Mouse (Mus musculus): ENCODE results near the gene Grid1. TPM values are rescaled to one million over a fixed set of nuclear protein-coding genes. Genes with fewer than 3 reads are reported as not detected.

Gene Grid1
- polyA plus RNA-seq, 1 experiment from 2014 or later = 1.5 TPM

GRCm38 (mm10) chr14:35198899-35199298 is 379.0 kb downstream of the Grid1 start:
- no peaks in the 10 kb centered on the region for H3K36me3 ChIP-seq (replicated peaks)
- no peaks in the 10 kb centered on the region for H3K27me3 ChIP-seq
- 76% methylated on average over 6 of the region's 6 CpGs for WGBS
- H3K4me3 ChIP-seq (replicated peaks) = no peak overlapping the region
- H3K4me2 ChIP-seq = no peak overlapping the region
- ATAC-seq (ENCODE audit: low FRiP score) = no peak
- H3K9ac ChIP-seq = no peak overlapping the region
- no peak overlapping the region for H3K27ac ChIP-seq
- no peaks in the 10 kb centered on the region for H3K9me3 ChIP-seq
- H3K4me1 ChIP-seq = no peaks in the 10 kb centered on the region

GRCm38 (mm10) chr14:35209444-35209843 is 389.5 kb downstream of the Grid1 start:
- Histone ChIP-seq H3K27me3 (no peaks in the 10 kb centered on the region), H3K4me3 (replicated peaks) (no peak overlapping the region), H3K9ac (no peak overlapping the region), H3K27ac (no peak overlapping the region), H3K36me3 (replicated peaks) (no peaks in the 10 kb centered on the region), H3K4me1 (no peaks in the 10 kb centered on the region), H3K4me2 (no peak overlapping the region), H3K9me3 (no peaks in the 10 kb centered on the region)
- no peak for ATAC-seq (ENCODE audit: low FRiP score)
- WGBS = 73% methylated on average over 6 of the region's 6 CpGs

- no peak for ATAC-seq (ENCODE audit: low FRiP score)
- Histone ChIP-seq H3K27me3 (no peaks in the 10 kb centered on the region), H3K4me1 (no peaks in the 10 kb centered on the region), H3K4me2 (no peak overlapping the region), H3K36me3 (replicated peaks) (no peaks in the 10 kb centered on the region), H3K9me3 (no peaks in the 10 kb centered on the region), H3K4me3 (replicated peaks) (no peak overlapping the region), H3K27ac (no peak overlapping the region), H3K9ac (no peak overlapping the region)
- 95% methylated on average over 4 of the region's 4 CpGs for WGBS
Observed at GRCm38 (mm10) chr14:35219021-35219420, 399.1 kb downstream of the Grid1 start.

- Histone ChIP-seq H3K4me1 (no peaks in the 10 kb centered on the region), H3K27me3 (no peaks in the 10 kb centered on the region), H3K9me3 (no peaks in the 10 kb centered on the region), H3K27ac (no peak overlapping the region), H3K9ac (no peak overlapping the region), H3K4me2 (no peak overlapping the region), H3K36me3 (replicated peaks) (no peaks in the 10 kb centered on the region), H3K4me3 (replicated peaks) (no peak overlapping the region)
- WGBS = 74% methylated on average over 2 of the region's 2 CpGs
- ATAC-seq (ENCODE audit: low FRiP score) = no peak
Observed at GRCm38 (mm10) chr14:35222196-35222595, 402.3 kb downstream of the Grid1 start.

- Histone ChIP-seq H3K9ac (no peak overlapping the region), H3K27ac (no peak overlapping the region), H3K27me3 (no peaks in the 10 kb centered on the region), H3K9me3 (no peaks in the 10 kb centered on the region), H3K36me3 (replicated peaks) (no peaks in the 10 kb centered on the region), H3K4me2 (no peak overlapping the region), H3K4me1 (no peaks in the 10 kb centered on the region), H3K4me3 (replicated peaks) (no peak overlapping the region)
- 84% methylated on average over 5 of the region's 5 CpGs for WGBS
- ATAC-seq (ENCODE audit: low FRiP score) = no peak
Observed at GRCm38 (mm10) chr14:35227581-35227980, 407.7 kb downstream of the Grid1 start.

- Histone ChIP-seq H3K9ac (no peak overlapping the region), H3K27me3 (no peaks in the 10 kb centered on the region)
Observed at GRCm38 (mm10) chr14:35231384-35231783, 411.5 kb downstream of the Grid1 start.

GRCm38 (mm10) chr14:35242882-35243281 is 423.0 kb downstream of the Grid1 start:
- Histone ChIP-seq H3K9ac (no peak overlapping the region), H3K27me3 (peaks cover 5% of the 10 kb centered on the region; the same call in 1 of the 2 replicates), H3K36me3 (replicated peaks) (no peaks in the 10 kb centered on the region), H3K4me3 (replicated peaks) (no peak overlapping the region), H3K4me2 (no peak overlapping the region), H3K4me1 (no peaks in the 10 kb centered on the region), H3K9me3 (no peaks in the 10 kb centered on the region), H3K27ac (no peak overlapping the region)
- 89% methylated on average over 6 of the region's 6 CpGs for WGBS
- ATAC-seq (ENCODE audit: low FRiP score) = no peak

More at GRCm38 (mm10) chr14:35231384-35231783, 411.5 kb downstream of the Grid1 start:
- no peak for ATAC-seq (ENCODE audit: low FRiP score)
- Histone ChIP-seq H3K4me1 (no peaks in the 10 kb centered on the region), H3K4me3 (replicated peaks) (no peak overlapping the region), H3K36me3 (replicated peaks) (no peaks in the 10 kb centered on the region), H3K4me2 (no peak overlapping the region), H3K27ac (no peak overlapping the region), H3K9me3 (no peaks in the 10 kb centered on the region)

GRCm38 (mm10) chr14:35244776-35245548 is 425.1 kb downstream of the Grid1 start:
- Histone ChIP-seq H3K4me2 (no peak overlapping the region), H3K36me3 (replicated peaks) (no peaks in the 10 kb centered on the region), H3K27ac (no peak overlapping the region), H3K4me1 (no peaks in the 10 kb centered on the region), H3K9ac (no peak overlapping the region), H3K4me3 (replicated peaks) (no peak overlapping the region), H3K27me3 (peaks cover 10% of the 10 kb centered on the region; the same call in 1 of the 2 replicates), H3K9me3 (no peaks in the 10 kb centered on the region)
- WGBS = 50% methylated on average over 7 of the region's 7 CpGs
- peak; percentile 76; the same call in 1 of the 2 replicates for ATAC-seq (ENCODE audit: low FRiP score)

- no peak overlapping the region for H3K9ac ChIP-seq
- H3K36me3 ChIP-seq (replicated peaks) = no peaks in the 10 kb centered on the region
- no peaks in the 10 kb centered on the region for H3K9me3 ChIP-seq
- H3K27ac ChIP-seq = no peak overlapping the region
- no peaks in the 10 kb centered on the region; the same call in 1 of the 2 replicates for H3K4me1 ChIP-seq
- peaks cover 8% of the 10 kb centered on the region; the same call in 1 of the 2 replicates for H3K27me3 ChIP-seq
- H3K4me3 ChIP-seq (replicated peaks) = no peak overlapping the region
- 80% methylated on average over 4 of the region's 4 CpGs for WGBS
- no peak overlapping the region for H3K4me2 ChIP-seq
- ATAC-seq (ENCODE audit: low FRiP score) = no peak
Observed at GRCm38 (mm10) chr14:35250412-35250811, 430.5 kb downstream of the Grid1 start.

GRCm38 (mm10) chr14:35254477-35254876 is 434.6 kb downstream of the Grid1 start:
- no peaks in the 10 kb centered on the region for H3K36me3 ChIP-seq (replicated peaks)
- no peaks in the 10 kb centered on the region for H3K27me3 ChIP-seq
- no peak overlapping the region for H3K4me2 ChIP-seq
- no peak overlapping the region for H3K27ac ChIP-seq
- no peak overlapping the region for H3K9ac ChIP-seq
- no peak overlapping the region for H3K4me3 ChIP-seq (replicated peaks)
- 66% methylated on average over 2 of the region's 2 CpGs for WGBS
- no peaks in the 10 kb centered on the region; the same call in 1 of the 2 replicates for H3K4me1 ChIP-seq
- no peaks in the 10 kb centered on the region for H3K9me3 ChIP-seq
- no peak; the same call in 1 of the 2 replicates for ATAC-seq (ENCODE audit: low FRiP score)

- no peaks in the 10 kb centered on the region for H3K27me3 ChIP-seq
- 81% methylated on average over 4 of the region's 4 CpGs for WGBS
- no peaks in the 10 kb centered on the region for H3K9me3 ChIP-seq
- no peaks in the 10 kb centered on the region for H3K36me3 ChIP-seq (replicated peaks)
- H3K9ac ChIP-seq = no peak overlapping the region
- ATAC-seq (ENCODE audit: low FRiP score) = no peak
- no peak overlapping the region for H3K4me2 ChIP-seq
- H3K4me3 ChIP-seq (replicated peaks) = no peak overlapping the region
- H3K4me1 ChIP-seq = no peaks in the 10 kb centered on the region
- H3K27ac ChIP-seq = no peak overlapping the region
Observed at GRCm38 (mm10) chr14:35270260-35270659, 450.4 kb downstream of the Grid1 start.

GRCm38 (mm10) chr14:35309201-35309600 is 489.3 kb downstream of the Grid1 start:
- Histone ChIP-seq H3K9ac (no peak overlapping the region), H3K27me3 (no peaks in the 10 kb centered on the region), H3K36me3 (replicated peaks) (no peaks in the 10 kb centered on the region), H3K4me2 (no peak overlapping the region), H3K9me3 (no peaks in the 10 kb centered on the region), H3K4me3 (replicated peaks) (no peak overlapping the region), H3K4me1 (no peaks in the 10 kb centered on the region), H3K27ac (no peak overlapping the region)
- WGBS = 94% methylated on average over 7 of the region's 7 CpGs
- ATAC-seq (ENCODE audit: low FRiP score) = no peak
